Mouse (Mus musculus) right cerebral cortex, postnatal 25 days (tissue): ENCODE results near the gene Agap2.
A peak's percentile ranks its signal among the peaks of the same experiment; 100 is the strongest.

Source experiments
- DNase-seq: peaks from one replicate; pipeline ENCODE4 v3.0.0; 2022

Agap2 gene

GRCm38 (mm10) chr10:127075080-127075479 lies at the start of gene Agap2:
Gene Agap2 (plus strand): TSS chr10:127075284.
- no peak for DNase-seq

- DNase-seq, result peak; percentile 91
Observed at GRCm38 (mm10) chr10:127030336-127031296, 44.5 kb upstream of the Agap2 start, which contains the start of gene Tsfm. Gene Tsfm (minus strand): TSS chr10:127030840.

GRCm38 (mm10) chr10:127033301-127033741 lies 41.8 kb upstream of the Agap2 start:
- no peak for DNase-seq

- no peak for DNase-seq
Observed at GRCm38 (mm10) chr10:127036273-127036672, 38.8 kb upstream of the Agap2 start.

- DNase-seq, result no peak
Observed at GRCm38 (mm10) chr10:127037641-127038040, 37.4 kb upstream of the Agap2 start.

GRCm38 (mm10) chr10:127040569-127041214 lies 34.4 kb upstream of the Agap2 start:
- DNase-seq, result peak; percentile 49

GRCm38 (mm10) chr10:127041274-127041766 lies 33.8 kb upstream of the Agap2 start, which contains the start of the genes Mettl1 and Eef1akmt3:
Gene Mettl1 (plus strand): TSS chr10:127041414.
Gene Eef1akmt3 (minus strand): TSS chr10:127041513.
- peak; percentile 60 for DNase-seq

GRCm38 (mm10) chr10:127041774-127042338 lies 33.2 kb upstream of the Agap2 start:
- peak; percentile 92 for DNase-seq

- DNase-seq, result no peak
Observed at GRCm38 (mm10) chr10:127042468-127043115, 32.5 kb upstream of the Agap2 start.

- no peak for DNase-seq
Observed at GRCm38 (mm10) chr10:127043187-127043586, 31.9 kb upstream of the Agap2 start.

- no peak for DNase-seq
Observed at GRCm38 (mm10) chr10:127047954-127048353, 27.1 kb upstream of the Agap2 start, which contains the start of gene Cyp27b1. Gene Cyp27b1 (plus strand): TSS chr10:127048250.

- DNase-seq, result no peak
Observed at GRCm38 (mm10) chr10:127048608-127049394, 26.3 kb upstream of the Agap2 start.

- DNase-seq, result no peak
Observed at GRCm38 (mm10) chr10:127049395-127050118, 25.5 kb upstream of the Agap2 start.

GRCm38 (mm10) chr10:127050119-127050474 lies 25.0 kb upstream of the Agap2 start:
- DNase-seq, result no peak

GRCm38 (mm10) chr10:127054646-127055045 lies 20.4 kb upstream of the Agap2 start:
- DNase-seq, result no peak

- DNase-seq, result no peak
Observed at GRCm38 (mm10) chr10:127055406-127055805, 19.7 kb upstream of the Agap2 start.

GRCm38 (mm10) chr10:127056490-127056889 lies 18.6 kb upstream of the Agap2 start:
- DNase-seq, result no peak

- DNase-seq, result peak; percentile 72
Observed at GRCm38 (mm10) chr10:127058161-127058560, 16.9 kb upstream of the Agap2 start.

GRCm38 (mm10) chr10:127058708-127059107 lies 16.4 kb upstream of the Agap2 start:
- DNase-seq, result no peak

- no peak for DNase-seq
Observed at GRCm38 (mm10) chr10:127059174-127059967, 15.7 kb upstream of the Agap2 start.
